Mouse (Mus musculus): ENCODE measurements around the gene Sh3bp1.

Sh3bp1 gene

GRCm38 (mm10) chr15:78915660-78916017 is 16.1 kb downstream of the Sh3bp1 start:
- DNase-seq (ENCODE audit: low spot score), result peak; percentile 83

- DNase-seq (ENCODE audit: low spot score), result no peak
Observed at GRCm38 (mm10) chr15:78916052-78916826, 16.7 kb downstream of the Sh3bp1 start.

GRCm38 (mm10) chr15:78918126-78918525 is 18.6 kb downstream of the Sh3bp1 start:
- DNase-seq (ENCODE audit: low spot score), result no peak

GRCm38 (mm10) chr15:78919914-78920313 is 20.3 kb downstream of the Sh3bp1 start:
- no peak for DNase-seq (ENCODE audit: low spot score)

GRCm38 (mm10) chr15:78922700-78923099 is 23.1 kb downstream of the Sh3bp1 start:
- no peak for DNase-seq (ENCODE audit: low spot score)

- DNase-seq (ENCODE audit: low spot score), result no peak
Observed at GRCm38 (mm10) chr15:78923585-78923984, 24.0 kb downstream of the Sh3bp1 start.

GRCm38 (mm10) chr15:78925129-78925528 is 25.6 kb downstream of the Sh3bp1 start:
- DNase-seq (ENCODE audit: low spot score), result no peak

- DNase-seq (ENCODE audit: low spot score), result peak; percentile 84
Observed at GRCm38 (mm10) chr15:78926021-78926919, 26.7 kb downstream of the Sh3bp1 start, which contains the start of gene Lgals1. Gene Lgals1 (plus strand): TSS chr15:78926725.

GRCm38 (mm10) chr15:78927021-78927787 is 27.6 kb downstream of the Sh3bp1 start:
- DNase-seq (ENCODE audit: low spot score), result no peak

GRCm38 (mm10) chr15:78927788-78928457 is 28.4 kb downstream of the Sh3bp1 start:
- DNase-seq (ENCODE audit: low spot score), result peak; percentile 83

- DNase-seq (ENCODE audit: low spot score), result no peak
Observed at GRCm38 (mm10) chr15:78928539-78928938, 29.0 kb downstream of the Sh3bp1 start.

- no peak for DNase-seq (ENCODE audit: low spot score)
Observed at GRCm38 (mm10) chr15:78930192-78930706, 30.7 kb downstream of the Sh3bp1 start.

- no peak for DNase-seq (ENCODE audit: low spot score)
Observed at GRCm38 (mm10) chr15:78930801-78931426, 31.3 kb downstream of the Sh3bp1 start.

GRCm38 (mm10) chr15:78931577-78931976 is 32.0 kb downstream of the Sh3bp1 start:
- DNase-seq (ENCODE audit: low spot score), result peak; percentile 72

- DNase-seq (ENCODE audit: low spot score), result peak; percentile 89
Observed at GRCm38 (mm10) chr15:78934784-78935320, 35.3 kb downstream of the Sh3bp1 start, which contains the start of gene Nol12. Gene Nol12 (plus strand): TSS chr15:78934933.

- DNase-seq (ENCODE audit: low spot score), result no peak
Observed at GRCm38 (mm10) chr15:78936403-78936802, 36.8 kb downstream of the Sh3bp1 start.

GRCm38 (mm10) chr15:78937311-78937710 is 37.7 kb downstream of the Sh3bp1 start:
- DNase-seq (ENCODE audit: low spot score), result no peak

- DNase-seq (ENCODE audit: low spot score), result no peak
Observed at GRCm38 (mm10) chr15:78937963-78938362, 38.4 kb downstream of the Sh3bp1 start.

- DNase-seq (ENCODE audit: low spot score), result no peak
Observed at GRCm38 (mm10) chr15:78940325-78940724, 40.8 kb downstream of the Sh3bp1 start.

GRCm38 (mm10) chr15:78942663-78943062 is 43.1 kb downstream of the Sh3bp1 start:
- DNase-seq (ENCODE audit: low spot score), result peak; percentile 83

GRCm38 (mm10) chr15:78946232-78946631 is 46.7 kb downstream of the Sh3bp1 start:
- no peak for DNase-seq (ENCODE audit: low spot score)
